Mouse (Mus musculus): ENCODE measurements around the gene Adam34. TPM values are rescaled to one million over a fixed set of nuclear protein-coding genes. Genes with fewer than 3 reads are reported as not detected.
"Not testable (repeated sequence)": the region's sequence is repeated elsewhere in the genome, so short reads cannot be mapped to it uniquely, and the experiment has no call there.

Gene Adam34
- polyA plus RNA-seq (2014; fragmentation: Nextera tagmentation; extraction: Ambion mirVana), result not detected in 2 replicates

GRCm38 (mm10) chr8:43709949-43710348, at the start of gene Adam34:
Gene Adam34 (minus strand): TSS chr8:43710049.
- Histone ChIP-seq H3K27ac (replicated peaks; ENCODE audit: low read depth, low read length) (no peak within 1 kb of the TSS), H3K4me3 (replicated peaks; ENCODE audit: low read depth, low read length) (no peak within 1 kb of the TSS), H3K4me1 (ENCODE audit: control insufficient read depth, insufficient read depth, low read length) (no peaks in the 10 kb centered on the region), H3K4me2 (ENCODE audit: low read length) (no peak within 1 kb of the TSS), H3K36me3 (ENCODE audit: control insufficient read depth, insufficient read depth, low read length) (no peaks in the 10 kb centered on the region), H3K27me3 (ENCODE audit: control insufficient read depth, insufficient read depth, low read length) (no peaks in the 10 kb centered on the region), H3K9ac (replicated peaks; ENCODE audit: low read length) (no peak within 1 kb of the TSS), H3K9me3 (ENCODE audit: control insufficient read depth, low read length) (no peaks in the 10 kb centered on the region)
- ATAC-seq (ENCODE audit: low FRiP score, low TSS enrichment) (no peak), DNase-seq (no peak)

GRCm38 (mm10) chr8:43627176-43627575, 82.7 kb downstream of the Adam34 start, which contains the start of gene Gm5346:
Gene Gm5346 (minus strand): TSS chr8:43627276.
- H3K4me2 ChIP-seq (ENCODE audit: low read length), result no peak within 1 kb of the TSS
- H3K9me3 ChIP-seq (ENCODE audit: control insufficient read depth, low read length), result no peaks in the 10 kb centered on the region
- H3K4me3 ChIP-seq (replicated peaks; ENCODE audit: low read depth, low read length), result no peak within 1 kb of the TSS
- ATAC-seq (ENCODE audit: low FRiP score, low TSS enrichment), result no peak
- no peaks in the 10 kb centered on the region for H3K4me1 ChIP-seq (ENCODE audit: control insufficient read depth, insufficient read depth, low read length)
- no peak for DNase-seq
- no peaks in the 10 kb centered on the region for H3K36me3 ChIP-seq (ENCODE audit: control insufficient read depth, insufficient read depth, low read length)
- H3K9ac ChIP-seq (replicated peaks; ENCODE audit: low read length), result no peak within 1 kb of the TSS
- no peaks in the 10 kb centered on the region for H3K27me3 ChIP-seq (ENCODE audit: control insufficient read depth, insufficient read depth, low read length)
- H3K27ac ChIP-seq (replicated peaks; ENCODE audit: low read depth, low read length), result no peak within 1 kb of the TSS
- 87% methylated on average over 3 of the region's 3 CpGs for WGBS

- WGBS, result 90% methylated on average over 1 of the region's 1 CpGs
- Histone ChIP-seq H3K4me1 (ENCODE audit: control insufficient read depth, insufficient read depth, low read length) (no peaks in the 10 kb centered on the region), H3K4me2 (ENCODE audit: low read length) (no peak overlapping the region), H3K4me3 (replicated peaks; ENCODE audit: low read depth, low read length) (no peak overlapping the region), H3K27ac (replicated peaks; ENCODE audit: low read depth, low read length) (no peak overlapping the region), H3K27me3 (ENCODE audit: control insufficient read depth, insufficient read depth, low read length) (no peaks in the 10 kb centered on the region), H3K9me3 (ENCODE audit: control insufficient read depth, low read length) (no peaks in the 10 kb centered on the region), H3K36me3 (ENCODE audit: control insufficient read depth, insufficient read depth, low read length) (no peaks in the 10 kb centered on the region), H3K9ac (replicated peaks; ENCODE audit: low read length) (no peak overlapping the region)
- ATAC-seq (ENCODE audit: low FRiP score, low TSS enrichment), result no peak
- DNase-seq, result no peak
Measured at GRCm38 (mm10) chr8:43616046-43616445, 93.8 kb downstream of the Adam34 start.

- H3K9me3 ChIP-seq (ENCODE audit: control insufficient read depth, low read length); H3K9ac ChIP-seq (replicated peaks; ENCODE audit: low read length); DNase-seq; H3K27ac ChIP-seq (replicated peaks; ENCODE audit: low read depth, low read length); H3K36me3 ChIP-seq (ENCODE audit: control insufficient read depth, insufficient read depth, low read length); H3K27me3 ChIP-seq (ENCODE audit: control insufficient read depth, insufficient read depth, low read length); H3K4me2 ChIP-seq (ENCODE audit: low read length); H3K4me3 ChIP-seq (replicated peaks; ENCODE audit: low read depth, low read length); ATAC-seq (ENCODE audit: low FRiP score, low TSS enrichment); H3K4me1 ChIP-seq (ENCODE audit: control insufficient read depth, insufficient read depth, low read length): not testable (repeated sequence)
- 86% methylated on average over 13 of the region's 13 CpGs for WGBS
Measured at GRCm38 (mm10) chr8:43603657-43604056, 106.2 kb downstream of the Adam34 start.

GRCm38 (mm10) chr8:43603166-43603565, 106.7 kb downstream of the Adam34 start:
- 95% methylated on average over 15 of the region's 15 CpGs for WGBS
- not testable (repeated sequence) for H3K4me2 ChIP-seq (ENCODE audit: low read length); DNase-seq; ATAC-seq (ENCODE audit: low FRiP score, low TSS enrichment); H3K36me3 ChIP-seq (ENCODE audit: control insufficient read depth, insufficient read depth, low read length); H3K27me3 ChIP-seq (ENCODE audit: control insufficient read depth, insufficient read depth, low read length); H3K4me1 ChIP-seq (ENCODE audit: control insufficient read depth, insufficient read depth, low read length); H3K27ac ChIP-seq (replicated peaks; ENCODE audit: low read depth, low read length); H3K9me3 ChIP-seq (ENCODE audit: control insufficient read depth, low read length); H3K9ac ChIP-seq (replicated peaks; ENCODE audit: low read length); H3K4me3 ChIP-seq (replicated peaks; ENCODE audit: low read depth, low read length)

Other genes with a start within 250 kb of the Adam34 start
- not detected in 2 replicates for gene Adam26b, start 181.9 kb downstream of the Adam34 start, polyA plus RNA-seq (2014; fragmentation: Nextera tagmentation; extraction: Ambion mirVana)
- gene Adam26a, start 133.3 kb downstream of the Adam34 start, polyA plus RNA-seq (2014; fragmentation: Nextera tagmentation; extraction: Ambion mirVana), result not detected in 2 replicates
- not detected in 2 replicates for gene Gm5346, start 82.8 kb downstream of the Adam34 start, polyA plus RNA-seq (2014; fragmentation: Nextera tagmentation; extraction: Ambion mirVana)

Measured in midbrain, embryonic 14.5 days (tissue).